Mouse (Mus musculus): ENCODE measurements around the gene Bcl2l11.
"Not testable (repeated sequence)": the region's sequence is repeated elsewhere in the genome, so short reads cannot be mapped to it uniquely, and the experiment has no call there.

Gene Bcl2l11

DNA sequence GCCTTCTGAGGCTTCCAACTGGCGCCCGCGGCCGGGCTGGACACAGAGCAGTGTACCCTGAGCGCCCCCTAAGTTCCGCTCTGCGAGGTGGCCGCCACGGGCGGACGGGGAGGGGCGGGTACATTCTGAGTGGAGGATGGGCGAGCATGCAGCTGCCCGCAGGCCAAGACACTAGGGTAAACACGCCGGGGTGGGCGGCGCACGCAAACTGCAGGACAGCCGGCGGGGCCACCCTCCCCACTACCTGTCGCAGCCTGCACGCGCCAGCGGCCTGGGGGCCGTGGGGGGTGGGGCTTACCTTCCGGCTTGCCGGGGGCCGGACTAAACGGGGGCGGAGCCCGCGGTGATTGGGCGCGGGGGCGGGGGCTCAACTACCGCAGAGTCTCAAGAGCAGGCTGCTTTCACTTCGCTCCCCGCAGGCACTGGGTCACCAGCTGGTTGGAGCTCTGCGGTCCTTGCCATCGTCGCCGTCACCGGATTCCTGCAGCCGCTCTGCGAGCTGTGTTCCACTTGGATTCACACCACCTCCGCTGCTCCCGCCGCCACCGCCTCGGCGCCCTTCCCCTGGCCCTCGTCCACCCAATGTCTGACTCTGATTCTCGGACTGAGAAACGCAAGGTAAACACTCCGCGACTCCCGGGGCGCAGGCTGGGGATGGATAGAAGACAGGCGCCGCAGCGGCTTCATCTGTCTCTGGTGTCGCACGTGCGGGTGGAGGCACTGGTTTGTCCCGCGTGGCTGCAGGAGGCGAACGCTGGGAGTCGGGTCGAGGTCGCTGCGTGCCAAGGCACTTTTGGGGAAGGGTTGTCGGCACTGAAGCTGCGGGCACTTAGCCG lies at the start of gene Bcl2l11:
TSS of gene Bcl2l11 (plus strand) at position 404 of the 836 bp plus-strand sequence.
- DNase-seq (ENCODE audit: low spot score): peak; percentile 97

- DNase-seq (ENCODE audit: low spot score): no peak
Measured at GRCm38 (mm10) chr2:128076936-128077335, 48.9 kb upstream of the Bcl2l11 start.

DNA sequence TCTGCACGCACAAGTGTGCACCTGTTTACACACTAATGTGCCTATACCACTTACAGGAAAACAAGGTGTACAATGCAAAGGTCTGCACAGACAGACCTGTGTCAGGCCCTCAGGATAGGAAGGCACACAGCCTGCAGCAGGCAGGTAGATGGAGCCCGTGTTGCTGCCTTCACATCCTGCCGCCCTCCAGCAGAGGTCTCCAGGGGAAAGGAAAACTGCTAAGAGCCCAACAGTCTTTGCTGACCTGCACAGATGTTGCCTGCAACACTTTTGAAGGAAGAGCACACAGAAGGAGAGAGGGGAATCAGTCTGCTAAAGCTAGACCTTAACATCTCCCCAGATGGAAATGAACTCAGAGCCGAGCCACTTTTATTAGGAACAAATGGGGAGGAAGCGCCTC lies 47.0 kb upstream of the Bcl2l11 start:
- peak; percentile 16 for DNase-seq (ENCODE audit: low spot score)

- no peak for DNase-seq (ENCODE audit: low spot score)
Measured at GRCm38 (mm10) chr2:128079316-128079715, 46.5 kb upstream of the Bcl2l11 start.

- DNase-seq (ENCODE audit: low spot score): no peak
Measured at GRCm38 (mm10) chr2:128083844-128084243, 42.0 kb upstream of the Bcl2l11 start.

GRCm38 (mm10) chr2:128084607-128085006 lies 41.2 kb upstream of the Bcl2l11 start:
- no peak for DNase-seq (ENCODE audit: low spot score)

DNA sequence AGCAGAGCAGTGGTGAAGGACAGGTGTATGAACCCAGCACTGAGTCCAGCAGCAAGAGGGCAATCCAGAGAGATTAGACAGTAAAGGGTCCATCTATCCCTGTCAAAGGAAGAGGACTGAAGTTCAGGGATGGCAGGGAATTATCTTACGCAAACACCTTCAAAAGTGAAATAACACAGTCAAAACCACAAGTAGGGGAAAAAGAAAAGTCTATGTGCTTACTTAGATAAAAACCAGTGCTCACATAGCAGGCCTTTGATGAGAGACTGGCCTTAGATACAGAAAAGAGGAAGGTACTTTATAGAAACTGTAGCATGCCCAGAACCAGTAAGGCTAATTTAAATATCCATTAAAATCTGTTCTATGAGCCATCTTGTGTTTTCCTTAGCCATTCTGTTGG lies 40.4 kb upstream of the Bcl2l11 start:
- no peak for DNase-seq (ENCODE audit: low spot score)

- DNase-seq (ENCODE audit: low spot score): no peak
Measured at GRCm38 (mm10) chr2:128086301-128086886, 39.4 kb upstream of the Bcl2l11 start.

DNA sequence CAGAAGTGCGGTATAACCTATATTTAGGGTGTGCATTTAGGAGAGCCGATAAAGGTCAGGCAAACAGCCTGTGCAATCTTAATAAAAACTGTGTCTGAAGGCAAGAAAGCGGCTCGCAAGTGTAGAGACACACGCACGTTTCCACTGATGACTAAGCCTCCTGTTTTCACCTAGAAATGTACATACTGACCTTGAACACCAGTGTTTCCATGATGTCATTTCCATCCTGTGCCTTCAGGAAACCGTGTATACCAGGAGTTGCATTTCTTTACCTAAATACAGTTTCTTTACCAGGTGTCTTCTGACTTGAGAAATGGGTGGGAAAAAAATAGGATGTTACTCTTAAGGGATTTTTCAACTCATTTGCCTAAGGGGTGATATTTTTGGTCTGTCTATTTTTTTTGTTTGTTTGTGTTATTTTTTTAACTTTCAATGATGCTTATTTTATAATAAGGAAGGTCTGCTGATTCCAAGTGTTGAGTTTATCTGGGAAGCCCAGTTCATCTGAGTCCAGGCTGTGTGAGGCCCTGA lies 38.8 kb upstream of the Bcl2l11 start:
- no peak for DNase-seq (ENCODE audit: low spot score)

DNA sequence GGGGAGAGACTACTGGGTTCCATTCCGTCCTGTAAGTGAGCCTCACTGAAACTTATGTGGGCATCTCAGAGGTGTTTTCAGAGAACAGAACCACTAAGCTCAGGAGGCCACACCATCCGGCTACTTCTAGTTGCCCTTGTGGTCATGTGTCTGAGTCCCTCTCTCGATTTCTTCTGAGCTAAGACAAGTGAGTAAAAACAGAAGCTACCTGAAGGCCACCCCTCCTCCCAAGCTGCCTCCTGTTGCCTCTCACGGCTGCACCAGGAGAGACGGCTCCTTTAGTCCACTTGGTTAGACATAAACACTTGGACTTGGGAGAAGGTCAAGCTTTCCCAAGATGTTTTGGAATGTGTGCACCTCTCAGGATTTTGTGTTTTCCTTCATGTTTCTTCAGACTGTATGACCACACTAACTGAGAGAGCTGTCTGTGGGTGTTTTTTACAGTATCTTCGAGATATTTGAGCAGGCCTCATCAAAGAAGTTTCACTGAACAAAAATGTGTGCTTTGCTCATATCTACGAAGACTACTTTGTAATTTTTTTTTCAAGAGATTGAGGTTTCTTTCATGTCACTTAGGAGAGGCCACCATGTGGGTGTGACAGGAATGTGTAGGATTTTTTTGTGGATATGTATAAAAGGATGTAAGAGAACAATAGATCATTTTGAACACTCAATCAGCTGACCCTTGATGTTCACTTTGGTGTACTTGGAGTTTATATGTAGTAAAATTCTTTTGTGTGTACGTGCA lies 37.9 kb upstream of the Bcl2l11 start:
- DNase-seq (ENCODE audit: low spot score): no peak

DNA sequence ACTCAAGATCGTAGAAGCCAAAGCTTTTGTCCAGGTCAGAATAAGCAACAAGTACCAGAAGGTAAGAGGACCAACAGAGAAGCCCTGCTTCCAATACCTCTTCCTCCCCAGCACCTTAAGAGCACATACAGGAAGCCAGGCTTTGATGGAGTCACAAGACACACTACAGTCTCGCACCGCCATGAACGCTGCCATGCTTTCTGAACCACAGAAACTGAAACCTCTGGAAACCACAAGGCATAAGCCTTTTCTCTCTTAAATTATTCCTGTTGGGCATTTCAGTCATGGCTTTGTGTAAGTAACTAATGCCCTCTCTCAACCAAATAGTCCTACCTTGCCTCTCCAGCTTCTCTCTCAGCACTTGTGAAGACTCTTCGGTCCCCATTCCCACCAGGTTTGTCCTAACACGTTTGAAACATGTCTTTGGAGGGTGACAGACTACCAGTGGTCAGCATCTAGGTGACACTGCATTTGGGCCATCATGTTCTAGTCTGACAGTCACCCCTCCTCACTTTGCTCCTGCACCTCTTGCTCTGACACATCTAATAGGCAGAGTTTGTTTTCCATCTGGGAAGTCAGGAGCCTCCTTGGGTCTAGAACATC lies 35.5 kb upstream of the Bcl2l11 start:
- DNase-seq (ENCODE audit: low spot score): no peak

GRCm38 (mm10) chr2:128091431-128092369 lies 34.1 kb upstream of the Bcl2l11 start:
- peak; percentile 15 for DNase-seq (ENCODE audit: low spot score)

DNA sequence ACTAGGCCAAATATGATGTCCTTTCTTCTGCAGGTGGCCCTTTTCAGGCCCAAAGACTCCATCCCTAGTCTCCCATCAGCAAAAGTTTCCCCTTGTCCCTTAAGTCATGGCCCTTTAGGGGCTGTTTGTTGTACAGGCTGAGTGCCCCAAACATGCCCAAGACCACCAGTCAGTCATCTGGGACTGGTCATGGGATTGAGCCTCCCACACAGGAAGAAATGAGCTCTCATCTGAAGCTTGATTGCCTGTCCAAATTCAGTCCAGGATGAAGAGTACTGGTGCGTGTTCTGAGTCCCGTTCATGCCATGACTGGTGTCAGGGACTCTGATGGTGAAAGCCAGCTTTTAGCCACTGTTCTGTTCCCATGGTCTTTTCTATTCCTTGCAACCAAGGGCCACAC lies 33.4 kb upstream of the Bcl2l11 start:
- DNase-seq (ENCODE audit: low spot score): no peak

GRCm38 (mm10) chr2:128094196-128094595 lies 31.6 kb upstream of the Bcl2l11 start:
- DNase-seq (ENCODE audit: low spot score): no peak

DNA sequence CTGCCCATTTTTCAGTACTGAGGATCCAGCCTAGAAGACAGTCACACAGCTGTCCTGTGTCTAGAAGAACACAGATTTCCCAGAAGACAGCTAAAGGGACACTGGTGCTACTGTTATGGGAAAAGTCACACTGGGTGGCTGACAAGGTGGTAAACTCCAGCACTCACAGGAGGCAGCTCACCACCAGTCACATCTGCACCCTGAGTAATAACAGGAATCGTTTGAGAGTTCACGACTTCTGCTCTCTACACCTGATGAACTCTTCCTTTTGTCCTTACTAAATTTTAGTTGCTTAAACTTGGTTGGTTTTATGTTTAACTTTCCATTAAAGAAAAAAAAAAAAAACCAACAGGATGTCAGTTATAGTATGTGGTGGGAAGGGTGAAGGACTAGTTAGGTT lies 31.2 kb upstream of the Bcl2l11 start:
- DNase-seq (ENCODE audit: low spot score): no peak

DNA sequence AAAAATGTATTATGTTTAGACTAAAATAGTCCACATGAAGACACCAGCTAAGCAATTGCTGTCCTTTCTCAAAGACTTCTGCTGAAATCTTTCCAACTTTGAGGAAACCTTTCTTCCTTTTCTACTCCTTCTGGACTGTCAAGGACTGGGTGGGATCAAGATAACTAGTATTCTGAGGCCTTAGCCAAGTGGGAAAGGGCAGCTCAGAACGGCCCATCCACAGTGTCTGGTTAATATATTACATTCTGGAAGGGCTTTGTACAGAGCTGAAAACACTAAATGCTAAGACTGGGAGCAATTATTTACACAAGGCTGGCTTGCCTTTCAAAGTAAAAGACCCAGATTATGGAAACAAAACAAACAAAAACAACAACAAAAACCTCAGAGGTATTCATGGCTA lies 30.6 kb upstream of the Bcl2l11 start:
- DNase-seq (ENCODE audit: low spot score): peak; percentile 51

DNA sequence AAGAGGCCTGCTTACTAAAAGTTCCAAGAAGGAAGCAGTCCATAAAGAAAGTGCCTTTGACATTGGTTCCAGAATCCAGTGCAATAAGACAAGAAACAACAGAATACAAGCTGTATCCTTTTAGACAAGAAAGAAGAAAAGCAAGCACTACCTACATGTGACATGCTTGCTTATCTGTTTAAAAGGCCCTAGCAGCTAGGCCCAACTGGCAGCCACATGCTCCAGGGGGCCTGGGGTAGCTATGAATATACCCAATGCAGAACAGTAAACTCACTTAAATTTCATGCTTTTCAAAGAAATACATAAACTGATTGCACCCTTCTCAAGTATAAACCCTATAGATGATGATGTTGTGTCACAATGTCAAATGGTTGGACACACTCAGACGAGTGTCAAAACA lies 29.8 kb upstream of the Bcl2l11 start:
- no peak for DNase-seq (ENCODE audit: low spot score)

DNA sequence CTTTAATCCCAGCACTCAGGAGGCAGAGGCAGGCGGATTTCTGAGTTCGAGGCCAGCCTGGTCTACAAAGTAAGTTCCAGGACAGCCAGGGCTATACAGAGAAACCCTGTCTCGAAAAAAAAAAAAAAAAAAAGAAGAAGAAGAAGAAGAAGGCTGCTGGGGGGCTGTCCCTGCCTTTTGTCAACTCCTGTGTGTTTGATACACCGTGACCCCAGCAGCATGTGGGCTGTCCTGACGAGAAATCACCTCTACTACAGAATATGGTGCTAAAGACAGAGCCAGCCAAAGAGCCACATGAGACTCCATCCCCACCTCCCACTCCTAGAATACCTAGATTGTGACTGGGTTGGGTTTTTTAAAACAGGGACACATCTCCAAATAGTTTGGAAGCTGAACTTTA lies 27.7 kb upstream of the Bcl2l11 start:
- DNase-seq (ENCODE audit: low spot score): not testable (repeated sequence)

- no peak for DNase-seq (ENCODE audit: low spot score)
Measured at GRCm38 (mm10) chr2:128102086-128102485, 23.8 kb upstream of the Bcl2l11 start.

- DNase-seq (ENCODE audit: low spot score): no peak
Measured at GRCm38 (mm10) chr2:128104815-128105214, 21.0 kb upstream of the Bcl2l11 start.

- DNase-seq (ENCODE audit: low spot score): no peak
Measured at GRCm38 (mm10) chr2:128105651-128106050, 20.2 kb upstream of the Bcl2l11 start.

Measured in yolk sac, embryonic 10.5 days (tissue).